Mouse (Mus musculus) gastrocnemius, adult 18-20 months (tissue): Measurements from ENCODE around the gene Zfp128. TPM values are rescaled to one million over a fixed set of nuclear protein-coding genes. Genes with fewer than 3 reads are reported as not detected.
"Not testable (repeated sequence)": the region's sequence is repeated elsewhere in the genome, so short reads cannot be mapped to it uniquely, and the experiment has no call there.

Experiments used
- DNase-seq: peaks from one replicate; pipeline ENCODE4 v3.0.0; 2021; ENCODE audit warnings: low spot score
- long read RNA-seq, 2 experiments: library from polyadenylated mRNA; stranded (forward); transcript quantifications; one replicate each; pipeline ENCODE4 v2.0.0; 2021
- total RNA-seq, 2 experiments: library from RNA; stranded (reverse); gene quantifications; 2 replicates each; pipeline ENCODE4 v1.2.3; 2021

Zfp128 gene
- total RNA-seq = 1 to 10 TPM; 1.8 to 2.2 TPM
- long read RNA-seq, experiment 1, partial matches to known transcripts = 0 of 3 reads
- long read RNA-seq, experiment 1, other reads (novel, unspliced or antisense) = 0 of 3 reads
- long read RNA-seq, experiment 2, partial matches to known transcripts = 1 of 4 reads
- long read RNA-seq, experiment 2, other reads (novel, unspliced or antisense) = 0 of 4 reads

DNA sequence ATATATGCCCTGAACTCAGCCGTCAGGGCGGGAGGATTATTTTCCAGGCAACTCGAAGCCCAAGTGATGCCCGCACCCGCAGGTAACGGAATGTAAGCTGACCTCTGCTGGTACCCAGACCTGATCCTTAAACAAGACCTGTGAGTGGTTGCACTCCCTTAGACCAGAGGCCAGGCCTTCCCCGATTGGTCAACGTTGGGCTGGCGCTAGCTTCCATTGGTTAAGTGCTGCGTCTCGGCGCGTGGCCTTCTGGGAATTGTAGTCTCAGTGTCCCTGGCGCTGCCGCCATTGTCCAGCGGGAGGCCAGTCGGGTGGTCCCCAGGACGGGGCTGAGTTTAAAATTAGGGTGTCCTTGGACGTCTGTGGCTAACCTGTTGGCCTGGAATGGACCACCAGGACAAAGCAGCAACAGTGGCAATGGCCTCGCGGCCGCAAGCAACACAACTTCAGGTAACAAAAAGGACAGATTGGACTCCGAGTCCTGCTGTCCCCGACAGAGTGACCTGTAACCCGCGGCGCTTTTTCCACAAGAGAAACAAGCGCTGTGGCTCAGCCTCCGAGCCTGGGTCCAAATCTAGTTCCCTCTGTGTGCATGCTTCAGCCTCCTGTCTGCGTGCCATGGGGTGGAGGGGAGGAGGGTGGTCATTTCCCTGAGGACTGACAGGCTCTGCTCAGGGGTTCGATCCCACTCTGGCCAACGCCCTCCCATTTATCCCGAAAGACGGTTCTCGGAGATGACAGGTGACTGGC is at the start of gene Zfp128:
Zfp128 (plus strand) TSS at position 267 of the 750 bp plus-strand sequence.
- DNase-seq = peak; percentile 95

DNA sequence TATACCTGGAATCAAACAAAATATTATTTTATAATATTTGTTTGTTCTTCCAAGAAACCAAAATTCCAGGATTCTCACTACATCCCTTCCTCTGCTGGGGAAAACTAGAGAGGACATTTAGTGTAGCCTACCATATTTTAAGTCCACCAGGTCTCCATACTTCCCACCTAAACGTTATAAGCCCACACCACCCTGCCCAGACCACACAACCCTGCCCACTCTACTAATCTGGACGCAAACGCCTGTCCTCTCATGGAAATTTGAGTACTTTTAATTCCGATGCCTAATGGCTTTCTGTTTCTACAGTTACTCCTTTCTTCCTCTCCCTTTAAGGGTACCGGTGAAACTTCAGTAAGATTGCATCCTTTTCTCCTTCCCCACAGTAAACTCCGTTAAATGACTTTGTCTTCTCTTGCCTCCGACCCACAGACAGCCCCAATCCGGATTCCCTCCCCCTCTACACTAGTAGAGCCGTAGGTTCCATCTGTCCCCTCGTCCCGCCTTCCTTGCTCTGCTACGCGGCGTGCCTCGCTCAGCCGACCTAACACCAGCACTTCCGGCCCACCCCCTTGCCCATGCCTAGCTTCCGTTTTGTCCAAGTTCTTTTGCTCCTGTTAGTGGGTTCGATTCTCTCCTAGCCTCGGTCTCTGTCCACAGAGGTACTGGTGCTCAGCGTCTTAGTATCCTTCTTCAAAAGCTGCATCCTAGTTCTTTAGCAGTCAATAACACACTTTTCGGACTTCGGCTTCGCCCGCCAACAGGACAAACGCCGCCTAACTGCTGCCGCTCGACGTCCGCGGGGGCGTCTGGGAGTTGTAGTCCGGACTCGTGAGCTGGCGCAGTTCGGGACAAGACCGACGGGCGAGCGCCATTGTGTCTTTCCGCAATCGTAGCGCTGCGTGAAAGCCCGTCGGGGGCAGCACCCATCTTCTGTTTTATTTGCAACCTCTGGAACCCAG is 46.5 kb upstream of the Zfp128 start, which contains the start of gene Zfp110:
Zfp110 (plus strand) TSS at position 600 of the 959 bp plus-strand sequence.
- peak; percentile 90 for DNase-seq

DNA sequence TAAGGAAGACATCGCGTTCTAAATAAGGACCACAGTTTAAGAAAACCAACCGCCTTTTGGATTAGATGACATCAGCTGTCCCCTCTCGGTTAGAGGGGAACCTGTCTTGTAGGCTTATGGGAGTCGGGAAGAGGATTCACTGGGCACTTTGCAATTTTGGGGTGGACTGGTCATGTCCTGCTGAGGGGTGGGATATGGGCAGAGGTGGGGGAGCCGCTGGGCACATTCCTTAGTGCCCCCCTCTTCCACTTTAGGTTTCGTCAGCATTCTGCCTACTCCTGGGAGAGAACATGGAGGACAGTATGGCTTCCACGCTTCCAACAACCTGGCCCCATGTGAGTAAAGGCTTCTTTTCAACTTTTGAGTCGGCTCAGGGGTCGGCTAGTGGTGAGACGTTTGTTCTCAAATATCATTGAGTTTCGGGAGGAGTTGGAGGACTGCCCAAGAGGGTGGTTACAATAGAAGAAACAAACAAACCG is 45.7 kb upstream of the Zfp128 start:
- DNase-seq = peak; percentile 5

DNA sequence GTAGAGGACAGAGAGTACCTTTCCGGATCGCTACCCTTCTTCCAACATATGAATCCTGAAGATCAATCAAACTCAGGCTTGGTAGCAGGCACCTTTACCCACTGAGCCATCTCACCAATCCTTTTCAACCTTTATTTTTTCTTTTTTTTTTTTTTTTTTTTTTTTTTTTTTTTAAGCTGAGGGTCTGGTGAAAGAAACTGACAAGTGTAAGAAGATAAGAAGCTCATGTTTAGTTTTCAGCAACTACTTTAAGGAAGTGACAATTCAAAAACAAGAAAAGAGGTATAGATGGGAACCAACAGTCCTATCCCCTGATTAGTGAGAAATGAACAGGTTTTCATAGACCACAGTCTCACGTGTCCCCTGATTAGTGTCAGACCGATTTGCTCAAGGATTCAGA is 45.2 kb upstream of the Zfp128 start:
- no peak for DNase-seq

DNA sequence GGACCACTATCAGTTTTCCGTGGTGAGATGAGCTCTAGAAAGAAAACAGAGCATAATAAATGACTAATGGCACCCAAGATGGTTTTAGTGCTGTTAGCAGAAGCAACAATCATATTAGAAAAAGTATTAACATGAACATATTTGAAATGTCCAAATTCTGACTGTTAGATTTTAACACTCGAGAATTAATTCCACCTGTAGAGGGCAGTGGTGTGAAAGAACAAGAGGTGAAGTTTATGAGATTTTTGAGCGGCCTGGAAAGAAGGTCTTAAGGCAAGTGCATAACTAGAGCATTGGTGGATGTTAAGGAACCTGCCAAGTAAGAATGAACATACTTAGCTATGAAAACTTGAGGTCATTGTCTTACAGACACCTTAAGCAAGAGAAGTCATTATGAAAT is 6.7 kb upstream of the Zfp128 start:
- DNase-seq = peak; percentile 8

DNA sequence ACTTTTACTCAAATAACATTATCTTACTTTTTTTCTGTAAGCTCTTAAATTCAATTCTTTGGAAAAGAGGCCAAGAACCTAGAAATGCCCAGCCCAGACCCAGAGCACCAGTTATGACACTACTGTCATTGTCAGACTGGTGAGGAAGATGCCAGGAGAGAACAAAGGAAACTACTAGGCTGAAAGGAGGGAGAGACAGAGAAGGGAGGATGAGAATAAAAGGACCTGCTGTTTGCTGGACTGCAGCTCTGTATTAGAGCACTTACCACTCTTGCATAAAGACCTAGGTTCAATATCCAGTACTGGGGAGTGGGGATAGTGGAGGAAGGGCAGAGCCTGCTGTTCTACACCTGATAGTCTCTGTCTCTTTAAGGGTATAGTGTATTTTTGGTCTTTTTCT is 941 bp upstream of the Zfp128 start:
- no peak for DNase-seq

DNA sequence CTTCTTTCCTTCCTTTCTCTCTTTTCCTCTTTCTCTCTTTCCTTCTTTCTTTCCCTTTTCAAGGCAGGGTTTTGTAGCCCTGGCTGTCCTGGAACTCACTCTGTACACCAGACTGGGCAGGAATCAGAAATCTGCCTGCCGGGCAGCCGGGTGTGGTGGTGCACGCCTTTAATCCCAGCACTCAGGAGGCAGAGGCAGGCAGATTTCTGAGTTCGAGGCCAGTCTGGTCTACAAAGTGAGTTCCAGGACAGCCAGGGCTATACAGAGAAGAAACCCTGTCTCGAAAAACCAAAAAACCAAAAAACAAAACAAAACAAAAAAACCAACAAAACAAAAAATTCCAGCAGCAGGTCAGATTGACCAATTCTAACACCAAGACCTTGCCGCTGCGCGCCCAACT is 480 bp upstream of the Zfp128 start:
- DNase-seq = not testable (repeated sequence)

DNA sequence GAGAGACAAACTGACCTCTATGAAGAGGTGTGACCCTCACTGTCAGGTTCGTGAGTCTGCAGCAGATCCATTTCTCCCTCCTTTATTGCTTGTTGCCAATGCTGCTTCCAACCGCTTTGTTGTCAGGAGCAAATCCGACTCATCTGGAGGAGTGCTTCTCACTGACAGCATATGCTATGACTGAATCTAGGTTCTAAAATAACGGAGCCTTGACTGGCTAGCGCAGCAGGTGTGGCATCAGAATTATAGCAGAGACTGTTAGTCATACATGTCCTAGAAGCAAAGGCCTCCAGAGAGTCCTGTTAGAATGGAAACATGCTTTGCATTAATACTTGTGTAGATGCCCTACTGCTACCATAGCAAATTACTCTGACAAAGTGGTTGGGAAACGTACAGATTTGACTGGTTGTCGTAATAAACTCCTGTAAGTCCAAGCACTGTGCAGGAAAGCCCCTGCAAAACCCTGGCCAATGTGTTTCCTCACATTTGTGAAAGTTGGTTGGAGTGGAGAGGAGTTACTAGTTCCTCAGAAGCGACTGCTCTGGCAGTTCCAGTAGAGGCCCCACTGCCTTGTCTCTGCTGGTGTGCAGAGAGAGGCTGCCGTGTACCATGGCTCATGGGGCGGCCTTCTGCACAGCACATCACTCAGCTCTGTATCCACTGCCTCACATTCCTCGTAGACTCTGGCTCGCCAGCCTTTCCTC is 5.7 kb downstream of the Zfp128 start:
- no peak for DNase-seq

DNA sequence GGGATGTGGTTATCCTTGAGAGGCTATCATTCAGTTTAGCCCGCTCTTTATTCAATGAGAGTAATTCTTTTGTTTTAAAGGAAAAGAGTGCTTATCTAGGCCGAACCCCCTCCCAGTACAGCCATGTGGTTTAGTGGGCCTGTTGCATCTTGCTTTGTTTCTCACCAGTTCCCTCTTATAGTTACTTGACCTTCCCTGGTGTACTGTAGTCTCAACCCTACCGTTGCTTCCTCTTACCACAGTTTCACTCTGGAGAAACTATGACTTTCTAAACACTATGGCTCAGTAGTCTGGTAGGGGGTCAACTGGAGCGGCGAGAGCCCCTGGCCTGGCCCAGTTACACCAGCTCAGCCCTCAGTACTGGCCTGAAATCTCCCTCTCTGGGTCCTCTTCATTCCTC is 6.6 kb downstream of the Zfp128 start:
- no peak for DNase-seq

DNA sequence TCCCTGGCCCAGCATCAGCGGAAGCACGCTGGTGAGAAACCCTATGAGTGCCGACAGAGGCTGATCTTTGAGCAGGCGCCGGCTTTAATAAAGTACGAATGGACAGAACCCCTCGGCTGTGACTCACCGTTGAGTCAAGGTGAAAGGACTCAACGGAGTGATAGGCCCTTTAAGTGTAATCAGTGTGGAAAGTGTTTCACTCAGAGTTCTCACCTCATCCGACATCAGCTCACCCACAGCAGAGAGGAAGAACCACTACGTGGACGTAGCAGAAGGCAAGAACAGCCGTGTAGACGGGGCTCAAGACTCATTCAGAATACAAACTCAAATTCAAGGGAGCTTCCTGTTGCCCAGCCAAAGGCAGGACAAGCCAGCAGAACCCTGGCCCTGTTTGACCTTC is 10.0 kb downstream of the Zfp128 start:
- DNase-seq = no peak

DNA sequence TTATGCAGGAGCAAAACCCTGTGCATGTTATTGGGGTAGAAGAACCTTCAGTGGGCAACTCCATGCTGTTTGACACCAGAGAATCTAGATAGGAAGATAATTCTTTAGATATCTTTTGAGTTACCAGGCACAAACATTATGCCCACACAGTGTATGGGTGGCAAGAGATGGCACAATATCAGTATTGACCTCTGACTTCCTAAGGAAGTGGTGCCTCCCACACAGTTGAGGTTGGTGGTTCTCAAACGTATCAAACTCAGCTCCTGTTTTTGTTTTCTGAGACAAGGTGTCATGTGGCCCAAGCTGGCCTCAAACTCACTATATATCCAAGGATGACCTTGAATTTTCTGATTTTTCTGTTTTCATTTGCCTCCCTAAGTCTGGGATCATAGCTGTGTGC is 10.4 kb downstream of the Zfp128 start:
- no peak for DNase-seq

DNA sequence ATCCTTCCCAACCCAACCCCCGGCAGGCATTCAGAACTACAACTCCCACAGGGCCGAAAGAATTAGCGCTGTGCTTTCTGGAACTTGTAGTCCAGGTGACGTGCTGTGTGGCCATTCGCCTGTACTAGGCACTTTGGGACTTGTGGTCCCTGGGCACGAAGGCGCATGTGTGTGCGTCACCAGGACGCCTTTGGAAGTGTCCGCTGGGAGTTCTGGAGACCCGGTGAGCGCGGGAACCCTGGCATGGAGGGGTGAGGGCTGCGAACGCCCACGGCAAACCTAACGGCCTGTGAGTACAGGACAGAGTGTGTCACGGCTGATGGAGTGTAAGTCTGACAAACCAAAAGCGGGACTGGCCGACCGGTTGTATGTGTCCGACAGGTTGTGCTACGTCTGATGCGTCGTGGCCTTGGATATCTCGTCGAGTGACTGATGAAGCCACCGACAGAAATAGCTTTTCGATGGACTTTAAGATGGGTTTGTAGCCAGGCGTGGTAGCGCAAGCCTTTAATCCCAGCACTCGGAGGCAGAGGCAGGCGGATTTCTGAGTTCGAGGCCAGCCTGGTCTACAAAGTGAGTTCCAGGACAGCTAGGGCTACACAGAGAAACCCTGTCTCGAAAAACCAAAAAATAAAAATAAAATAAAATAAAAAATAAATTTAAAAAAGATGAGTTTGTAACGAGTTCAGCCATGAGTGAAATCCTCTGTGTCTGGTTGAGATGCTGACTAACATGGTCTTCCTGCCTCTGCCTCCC is 16.9 kb downstream of the Zfp128 start, which contains the start of gene Zscan22:
Zscan22 (plus strand) TSS at position 161 of the 756 bp plus-strand sequence.
- peak; percentile 96 for DNase-seq

DNA sequence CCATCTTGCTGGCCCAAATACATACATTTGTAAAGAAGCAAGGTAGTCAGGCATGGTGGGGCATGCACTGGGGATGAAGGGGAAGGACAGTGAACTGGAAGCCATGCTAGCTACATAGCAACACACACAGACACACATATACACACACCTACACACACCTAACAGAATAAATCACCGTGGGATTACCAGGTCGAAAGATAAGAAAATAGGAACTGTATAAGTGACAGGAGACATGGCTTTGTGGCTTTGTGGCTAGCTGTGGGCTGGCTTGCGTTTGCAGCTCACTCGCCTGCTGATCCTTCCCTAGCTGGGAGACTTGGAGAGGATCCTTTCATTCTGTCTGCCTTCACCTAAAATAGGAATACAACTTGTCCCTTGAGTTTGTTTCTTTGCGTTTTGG is 20.5 kb downstream of the Zfp128 start:
- DNase-seq = no peak

DNA sequence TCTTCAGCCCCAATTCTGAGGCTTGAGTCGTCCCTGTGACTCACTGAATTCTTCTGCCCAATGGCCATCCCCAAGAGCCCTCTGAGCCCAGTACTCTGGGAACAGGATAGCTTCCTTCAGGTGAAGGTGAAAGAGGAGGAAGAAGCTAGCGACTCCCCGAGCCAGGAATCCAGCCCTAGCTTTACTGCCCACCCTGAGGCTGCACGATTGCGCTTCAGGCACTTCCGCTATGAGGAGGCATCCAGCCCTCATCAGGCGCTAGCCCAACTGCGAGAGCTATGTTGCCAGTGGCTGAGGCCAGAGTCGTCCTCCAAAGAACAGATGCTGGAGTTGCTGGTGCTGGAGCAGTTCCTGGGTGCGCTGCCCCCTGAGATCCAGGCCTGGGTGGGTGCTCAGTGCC is 22.6 kb downstream of the Zfp128 start:
- DNase-seq = no peak

DNA sequence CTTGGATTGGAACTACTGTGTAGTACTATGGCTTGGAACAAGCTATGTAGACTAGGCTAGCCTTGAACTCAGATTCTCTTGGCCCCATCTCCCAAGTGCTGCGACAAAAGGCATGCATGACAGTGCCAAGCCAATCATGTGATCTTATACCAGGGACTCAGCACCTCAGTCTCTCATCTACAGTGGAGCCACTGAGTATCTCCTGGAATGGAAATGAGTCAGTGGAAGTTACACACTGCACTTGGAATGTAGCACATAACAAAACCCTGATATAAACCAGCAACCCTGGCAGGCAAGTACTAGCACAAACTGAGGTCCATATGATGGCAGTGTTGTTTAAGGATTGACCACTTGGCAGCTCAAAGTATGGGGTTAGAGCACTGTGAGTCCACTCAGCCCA is 24.2 kb downstream of the Zfp128 start:
- DNase-seq = no peak

DNA sequence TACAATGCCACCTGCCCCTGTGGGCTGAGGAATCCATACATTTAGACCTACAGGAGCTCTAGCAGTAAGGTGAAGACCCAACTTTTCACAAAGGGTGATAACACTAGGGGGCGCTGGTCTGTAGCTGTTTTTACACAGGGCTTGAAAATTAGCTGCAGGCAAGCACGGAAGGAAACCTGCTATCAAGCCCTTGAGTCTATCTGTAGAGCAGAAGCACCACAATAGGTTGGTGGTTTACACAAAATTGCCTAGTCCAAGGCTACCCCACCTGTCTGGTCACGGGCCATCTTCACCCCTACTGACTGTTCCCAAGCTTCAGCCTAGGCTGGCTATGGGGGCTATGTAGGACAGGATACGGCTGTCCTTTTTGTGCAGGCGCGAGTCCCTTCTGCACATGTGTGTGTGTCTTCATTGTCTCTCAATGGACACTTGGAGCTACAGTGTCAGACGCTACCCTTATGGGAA is 28.6 kb downstream of the Zfp128 start:
- DNase-seq = peak; percentile 79

DNA sequence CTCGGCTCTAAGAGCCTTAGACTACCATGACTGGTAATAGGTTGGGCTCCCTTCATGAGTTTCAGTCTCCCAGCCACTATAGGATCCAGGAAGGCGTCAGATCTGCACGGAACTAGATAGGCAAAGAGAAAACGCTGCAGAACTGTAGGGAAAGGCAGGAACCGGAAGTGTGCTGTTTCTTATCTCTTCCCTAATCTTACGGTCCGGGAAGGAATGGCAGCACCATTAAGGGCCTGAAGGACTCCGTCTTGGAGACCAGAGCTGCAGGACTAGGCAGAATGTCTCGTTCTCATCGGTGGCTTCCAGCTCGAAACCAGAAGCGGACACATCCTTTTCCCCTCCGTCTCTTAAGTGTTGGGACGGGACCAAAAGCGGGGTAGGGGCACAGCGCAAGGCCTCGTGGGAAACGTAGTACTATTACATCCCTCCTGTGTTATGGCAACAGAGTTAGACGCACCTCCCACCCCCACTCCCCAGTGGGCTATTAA is 29.2 kb downstream of the Zfp128 start:
- peak; percentile 53 for DNase-seq

DNA sequence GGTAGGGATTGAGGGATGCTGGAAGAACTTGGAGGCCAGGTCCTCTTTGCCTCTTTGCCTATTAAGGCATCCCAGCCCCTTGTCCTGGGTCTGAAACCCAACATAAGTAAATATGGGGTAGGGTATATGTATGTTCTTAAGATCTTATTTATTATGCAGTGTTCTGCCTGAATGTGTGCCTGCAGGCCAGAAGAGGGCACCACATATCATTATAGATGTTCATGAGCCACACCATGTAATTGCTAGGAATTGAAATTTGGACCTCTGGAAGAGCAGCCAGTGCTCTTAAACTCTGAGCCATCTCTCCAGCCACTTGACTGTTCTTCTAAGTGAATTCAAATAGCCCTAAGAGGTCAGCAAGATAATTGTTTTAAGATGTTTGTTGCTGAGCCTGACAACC is 32.6 kb downstream of the Zfp128 start:
- no peak for DNase-seq

DNA sequence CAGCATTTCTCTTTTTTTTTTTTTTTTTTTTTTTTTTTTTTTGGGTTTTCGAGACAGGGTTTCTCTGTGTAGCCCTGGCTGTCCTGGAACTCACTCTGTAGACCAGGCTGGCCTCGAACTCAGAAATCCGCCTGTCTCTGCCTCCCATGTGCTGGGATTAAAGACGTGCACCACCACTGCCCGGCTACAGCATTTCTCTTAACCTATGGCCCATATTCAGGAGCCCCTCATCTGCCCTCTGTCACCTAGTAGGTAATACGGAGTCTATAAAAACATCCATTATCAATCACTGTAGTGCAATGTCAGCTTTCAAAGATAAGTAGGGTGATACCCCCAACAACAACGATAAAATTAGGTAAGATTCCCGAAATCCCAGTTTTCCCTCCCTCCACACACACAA is 39.5 kb downstream of the Zfp128 start:
- not testable (repeated sequence) for DNase-seq

DNA sequence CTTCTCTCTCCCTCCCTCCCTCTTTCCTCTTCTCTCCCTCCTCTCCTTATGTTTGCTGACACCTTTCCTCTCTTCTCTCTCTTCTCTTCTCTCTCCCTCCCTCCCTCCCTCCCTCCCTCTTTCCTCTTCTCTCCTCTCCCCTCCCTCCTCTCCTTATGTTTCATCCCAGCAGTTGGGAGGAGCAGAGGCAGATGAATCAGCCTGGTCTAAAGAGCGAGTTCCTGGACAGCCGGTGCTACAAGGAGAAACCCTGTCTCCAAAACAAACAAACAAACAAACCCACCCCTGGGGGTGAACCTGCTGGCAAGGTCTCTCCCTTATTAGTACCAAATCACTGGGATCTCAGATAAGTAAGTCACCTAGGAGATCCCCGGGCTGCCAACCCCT is 40.3 kb downstream of the Zfp128 start:
- no peak for DNase-seq
